Comparison of ENCODE assay signal across 12 mouse cellular contexts in genomic region chr11:117062772-117063499, GRCm38 (mm10). TPM values are rescaled to one million over a fixed set of nuclear protein-coding genes. Genes with fewer than 3 reads are reported as not detected.
DNase-seq lines count a peak whose midpoint lies in the region; ATAC-seq lines count a peak whose summit lies in the region.
"Had no signal": no experiment of that assay in that cellular context is flagged by ENCODE, and none has a peak within 500 bp of the region (broad histone marks: within the 10 kb centered on the region; RNA-seq: fewer than 3 reads in every experiment).

No protein-coding gene starts in this region.

- H3K36me3 ChIP-seq in neural tube, embryonic 11.5 days (ENCODE audit: control insufficient read depth, insufficient read depth, low read length), result no peaks in the 10 kb centered on the region
- no peaks in the 10 kb centered on the region for H3K36me3 ChIP-seq in kidney, embryonic 16.5 days (ENCODE audit: insufficient read depth, low read length)
- H3K36me3 ChIP-seq: intestine, embryonic 15.5 days; limb, embryonic 13.5 days had no signal

- ATAC-seq in neural tube, embryonic 11.5 days (ENCODE audit: insufficient read depth, low FRiP score, low TSS enrichment), result 0 out of 2 replicates have a peak, but pooled peaks have one; percentile 53
- no peak for ATAC-seq in kidney, embryonic 16.5 days (ENCODE audit: low FRiP score, low TSS enrichment)
- ATAC-seq: intestine, embryonic 15.5 days had no signal

- DNase-seq in adrenal gland, postnatal 14 days, result peak; percentile 66
- DNase-seq in adrenal gland, postnatal 10 days, result no peak
- no peak for DNase-seq in neural tube, embryonic 11.5 days (ENCODE audit: low spot score)
- DNase-seq in neural tube, embryonic 10.5 days (ENCODE audit: extremely low spot score, low spot score), result no peak
- peak; percentile 68 for DNase-seq in layer of hippocampus, adult 9-11 months
- peak; percentile 70 for DNase-seq in telencephalon, adult 2 months (ENCODE audit: low read depth, low spot score)
- no peak for DNase-seq in B cell, adult 2 months
- DNase-seq: lung, embryonic 14.5 days had no signal

- H3K4me3 ChIP-seq in neural tube, embryonic 11.5 days (ENCODE audit: low read depth, low read length), result no peak overlapping the region
- H3K4me3 ChIP-seq in kidney, embryonic 16.5 days (ENCODE audit: low read length), result no peak overlapping the region
- H3K4me3 ChIP-seq: intestine, embryonic 15.5 days; limb, embryonic 13.5 days; myocyte had no signal

- H3K27me3 ChIP-seq in neural tube, embryonic 11.5 days (ENCODE audit: control insufficient read depth, insufficient read depth, low read length), result no peaks in the 10 kb centered on the region
- no peaks in the 10 kb centered on the region; the same call in 1 of the 2 replicates for H3K27me3 ChIP-seq in kidney, embryonic 16.5 days (ENCODE audit: insufficient read depth, low read length)
- H3K27me3 ChIP-seq: intestine, embryonic 15.5 days had no signal

- H3K9me3 ChIP-seq in neural tube, embryonic 11.5 days (ENCODE audit: control insufficient read depth, low read length), result no peaks in the 10 kb centered on the region
- H3K9me3 ChIP-seq in kidney, embryonic 16.5 days (ENCODE audit: low read length), result no peaks in the 10 kb centered on the region
- H3K9me3 ChIP-seq: intestine, embryonic 15.5 days; limb, embryonic 13.5 days had no signal

- H3K9ac ChIP-seq in neural tube, embryonic 11.5 days (ENCODE audit: low read length), result no peak overlapping the region
- H3K9ac ChIP-seq in kidney, embryonic 16.5 days (replicated peaks; ENCODE audit: low read length), result no peak overlapping the region
- H3K9ac ChIP-seq: intestine, embryonic 15.5 days; limb, embryonic 13.5 days; lung, embryonic 14.5 days had no signal

- H3K4me2 ChIP-seq in neural tube, embryonic 11.5 days (ENCODE audit: low read depth), result no peak overlapping the region
- no peak overlapping the region for H3K4me2 ChIP-seq in kidney, embryonic 16.5 days (replicated peaks; ENCODE audit: low read depth, low read length)
- H3K4me2 ChIP-seq: intestine, embryonic 15.5 days; limb, embryonic 13.5 days; lung, embryonic 14.5 days had no signal

- H3K27ac ChIP-seq in neural tube, embryonic 11.5 days (ENCODE audit: low read depth, low read length), result peak overlapping the region; percentile 44; the same call in 1 of the 2 replicates
- H3K27ac ChIP-seq in kidney, embryonic 16.5 days (ENCODE audit: low read length), result no peak overlapping the region
- H3K27ac ChIP-seq: intestine, embryonic 15.5 days; limb, embryonic 13.5 days had no signal

- WGBS in neural tube, embryonic 11.5 days, result 46% methylated on average over 14 of the region's 14 CpGs
- 45% methylated on average over 14 of the region's 14 CpGs for WGBS in kidney, embryonic 16.5 days

- peaks cover 13% of the 10 kb centered on the region for H3K4me1 ChIP-seq in neural tube, embryonic 11.5 days (ENCODE audit: control insufficient read depth, insufficient read depth, low read length)
- peaks cover 4% of the 10 kb centered on the region; the same call in 1 of the 2 replicates for H3K4me1 ChIP-seq in kidney, embryonic 16.5 days (ENCODE audit: insufficient read depth, low read length)
- H3K4me1 ChIP-seq: intestine, embryonic 15.5 days had no signal

RNA-seq across cellular contexts. Expression of gene Sec14l1, which starts 52.0 kb away (rescaled TPM):
- 119 TPM in 2 replicates for total RNA-seq in adrenal gland, postnatal 14 days (2021)
- total RNA-seq in adrenal gland, postnatal 10 days (2021), result 100 to 1,000 TPM; 101 to 113 TPM
- 41.5 and 44.2 TPM in 2 replicates for polyA plus RNA-seq in neural tube, embryonic 11.5 days (2014; fragmentation: Nextera tagmentation; extraction: Ambion mirVana)
- polyA plus RNA-seq in kidney, embryonic 16.5 days (2015; fragmentation: Nextera tagmentation; extraction: Ambion mirVana), result 91.5 and 92.9 TPM in 2 replicates

Comparison
In these comparisons a context has a peak if more than half of its experiments do, and no peak if none do; other contexts are left out.
1. DNase-seq: peak in adrenal gland, postnatal 14 days (single experiment), layer of hippocampus, adult 9-11 months (single experiment) and telencephalon, adult 2 months (single experiment); none in adrenal gland, postnatal 10 days (single experiment), neural tube, embryonic 11.5 days (single experiment), neural tube, embryonic 10.5 days (single experiment) and B cell, adult 2 months (0 of 2).